Mouse (Mus musculus) MEL (cell line): ENCODE data around the gene D630003M21Rik.

Source experiments
- CHD2 ChIP-seq: IDR thresholded peaks from 2 replicates; pipeline ENCODE4 v1.6.1; 2011; ENCODE audit warnings: low read length, improper control_type of control experiment
- CTCF ChIP-seq, 3 experiments: IDR thresholded peaks in 2 of 3; conservative IDR thresholded peaks in 1 of 3; 2 replicates each; pipeline ENCODE4 v1.5.1; 2011 to 2012; ENCODE audit warnings: low read length in 3 of 3, low read depth in 2 of 3, mild to moderate bottlenecking in 2 of 3, improper control_type of control experiment in 1 of 3, inconsistent platforms in 1 of 3, mixed read lengths in 1 of 3, moderate library complexity in 1 of 3; ENCODE audit not compliant: control insufficient read depth in 1 of 3, insufficient read depth in 1 of 3, poor library complexity in 1 of 3, severe bottlenecking in 1 of 3
- E2F4 ChIP-seq: IDR thresholded peaks from 2 replicates; pipeline ENCODE4 v1.6.1; 2011; ENCODE audit warnings: low read depth, low read length, improper control_type of control experiment, borderline replicate concordance
- HCFC1 ChIP-seq: IDR thresholded peaks from 2 replicates; pipeline ENCODE4 v1.6.1; 2012; ENCODE audit warnings: low read depth, mild to moderate bottlenecking, inconsistent platforms, low read length, improper control_type of control experiment, moderate library complexity
- POLR2A ChIP-seq, 2 experiments: IDR thresholded peaks; 2 replicates each; pipeline ENCODE4 v1.6.1; 2011 to 2012; ENCODE audit warnings: low read length in 2 of 2, mild to moderate bottlenecking in 2 of 2, control low read depth in 1 of 2, improper control_type of control experiment in 1 of 2, low read depth in 1 of 2, moderate library complexity in 1 of 2; ENCODE audit not compliant: control insufficient read depth in 1 of 2, insufficient read depth in 1 of 2, poor library complexity in 1 of 2
- TAL1 ChIP-seq: IDR thresholded peaks from 2 replicates; pipeline ENCODE4 v1.6.1; 2012; ENCODE audit warnings: mild to moderate bottlenecking, inconsistent platforms, low read length, moderate library complexity, mixed read lengths
- USF1 ChIP-seq: IDR thresholded peaks from 2 replicates; pipeline ENCODE4 v1.6.1; 2014; ENCODE audit warnings: low read depth, mild to moderate bottlenecking, inconsistent platforms, low read length, improper control_type of control experiment, moderate library complexity
- ZKSCAN1 ChIP-seq: IDR thresholded peaks from 2 replicates; pipeline ENCODE4 v1.6.1; 2012; ENCODE audit warnings: low read depth, mild to moderate bottlenecking, inconsistent platforms, low read length, improper control_type of control experiment, moderate library complexity

- TF ChIP-seq CTCF (IDR thresholded peaks at IDR 0.05 in 2 of 3, conservative IDR thresholded peaks at IDR 0.05 in 1 of 3; ENCODE audit: control insufficient read depth in 1 of 3, insufficient read depth in 1 of 3, low read depth in 2 of 3, low read length in 3 of 3, poor library complexity in 1 of 3, severe bottlenecking in 1 of 3) (no peak), E2F4 (no peak), ZKSCAN1 (no peak), HCFC1 (no peak), POLR2A (IDR thresholded peaks at IDR 0.05; ENCODE audit: control insufficient read depth in 1 of 2, insufficient read depth in 1 of 2, low read depth in 1 of 2, low read length in 2 of 2, poor library complexity in 1 of 2) (no peak), CHD2 (no peak), USF1 (no peak), TAL1 (no peak)
Observed at GRCm38 (mm10) chr2:158140664-158141063, 88.4 kb downstream of the D630003M21Rik start.
